Mouse (Mus musculus) lung, adult 2 months (tissue): Measurements from ENCODE around the gene Iqschfp.

Experiments
- CTCF ChIP-seq: fragments of 200-500 bp; IDR thresholded peaks from 2 replicates; pipeline ENCODE4 v1.5.1; 2011; ENCODE audit warnings: mild to moderate bottlenecking, low read length, control low read depth; ENCODE audit not compliant: insufficient read depth
- POLR2A ChIP-seq: fragments of 200-500 bp; IDR thresholded peaks from 2 replicates; pipeline ENCODE4 v1.6.1; 2011; ENCODE audit warnings: low read depth, mild to moderate bottlenecking, control low read depth, low read length, borderline replicate concordance; ENCODE audit errors: extremely low read depth

- TF ChIP-seq POLR2A: no peak
- no peak for TF ChIP-seq CTCF
These were observed 329.4 kb downstream of the Iqschfp start for GRCm38 (mm10) chr3:68221452-68221851.
